Mouse (Mus musculus) G1E (cell line): Measurements from ENCODE around the gene Cst9. TPM values are rescaled to one million over a fixed set of nuclear protein-coding genes. Genes with fewer than 3 reads are reported as not detected.

Source experiments
- ATAC-seq: 2 replicates; pipeline ENCODE4 v1.8.0; 2016; ENCODE audit warnings: mild to moderate bottlenecking; ENCODE audit not compliant: insufficient number of reproducible peaks, poor library complexity, low FRiP score, severe bottlenecking; ENCODE audit errors: extremely low read depth
- DNase-seq: peaks from one replicate; pipeline ENCODE4 v3.0.0; 2012; ENCODE audit warnings: low spot score
- H3K27me3 ChIP-seq: 2 replicates; pipeline ENCODE4 v1.6.1; 2012; ENCODE audit warnings: mild to moderate bottlenecking, low read length, inconsistent platforms; ENCODE audit not compliant: insufficient read depth
- H3K36me3 ChIP-seq: replicated peaks from 2 replicates; pipeline ENCODE3; 2012; ENCODE audit warnings: mild to moderate bottlenecking, inconsistent platforms
- H3K4me1 ChIP-seq: 2 replicates; pipeline ENCODE4 v1.6.1; 2012; ENCODE audit warnings: low read depth, low read length, inconsistent platforms, mixed read lengths; ENCODE audit not compliant: insufficient read depth
- H3K4me3 ChIP-seq: 2 replicates; pipeline ENCODE4 v1.5.1; 2012; ENCODE audit warnings: low read depth, mild to moderate bottlenecking, inconsistent platforms, low read length, moderate library complexity, mixed read lengths
- H3K9me3 ChIP-seq: replicated peaks from 2 replicates; pipeline ENCODE4 v1.6.1; 2012; ENCODE audit warnings: inconsistent platforms
- CTCF ChIP-seq: IDR thresholded peaks from 2 replicates; pipeline ENCODE4 v1.5.1; 2012; ENCODE audit warnings: low read depth, low read length, inconsistent platforms, mixed read lengths
- GATA1 ChIP-seq: IDR thresholded peaks from 2 replicates; pipeline ENCODE4 v1.6.1; 2012; ENCODE audit warnings: borderline replicate concordance, low read length, inconsistent platforms, mixed read lengths
- GATA2 ChIP-seq: IDR thresholded peaks from 2 replicates; pipeline ENCODE4 v1.6.1; 2012; ENCODE audit warnings: low read depth, low read length, inconsistent platforms, borderline replicate concordance
- POLR2AphosphoS5 ChIP-seq: IDR thresholded peaks from 2 replicates; pipeline ENCODE4 v1.6.1; 2012; ENCODE audit warnings: low read depth, low read length, inconsistent platforms; ENCODE audit not compliant: insufficient replicate concordance
- TAL1 ChIP-seq: conservative IDR thresholded peaks from 2 replicates; pipeline ENCODE4 v1.6.1; 2012; ENCODE audit warnings: low read depth, low read length, inconsistent platforms, mixed read lengths
- polyA plus RNA-seq: library from polyadenylated mRNA; stranded (reverse); fragments of >175 nt; gene quantifications from 2 replicates; pipeline ENCODE4 v1.2.3, GENCODE M21; 2012
- total RNA-seq, 2 experiments: library from RNA; stranded (forward) in 1 of 2; stranded (reverse) in 1 of 2; fragments of 200-1000 nt in 1 of 2; fragments of >200 nt in 1 of 2; fragmentation: Nextera tagmentation in 1 of 2; gene quantifications; 2 replicates each; pipeline ENCODE4 v1.2.3; 2014 to 2017

Gene Cst9
- total RNA-seq (2014; fragmentation: Nextera tagmentation) (not detected in 2 replicates), total RNA-seq (2017) (not detected in 2 replicates), polyA plus RNA-seq (not detected in 2 replicates)

DNA sequence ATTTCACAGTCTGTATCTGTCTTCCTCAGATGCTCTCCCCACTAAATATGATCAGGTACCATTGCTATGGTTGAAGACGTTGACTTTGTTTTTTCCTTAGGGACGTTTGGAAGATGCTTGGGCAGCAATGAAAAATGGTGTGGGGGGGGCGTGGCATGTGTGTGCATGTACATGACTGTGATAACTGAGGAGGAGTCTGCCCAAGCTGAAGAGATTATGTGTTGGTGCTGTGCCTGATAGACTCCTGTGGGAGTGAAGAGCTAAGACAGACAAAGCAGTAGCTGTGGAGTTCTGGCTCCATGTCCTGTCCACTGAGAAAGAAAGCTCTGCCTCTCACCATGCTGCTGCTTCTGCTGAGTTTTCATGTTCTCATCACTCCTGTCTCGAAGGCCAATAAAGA is at the start of gene Cst9:
Gene Cst9 (plus strand): TSS at position 236 of the 400 bp plus-strand sequence.
- Histone ChIP-seq H3K9me3 (no peaks in the 10 kb centered on the region), H3K36me3 (no peaks in the 10 kb centered on the region), H3K4me3 (no peak within 1 kb of the TSS), H3K4me1 (no peaks in the 10 kb centered on the region), H3K27me3 (no peaks in the 10 kb centered on the region)
- DNase-seq (no peak), ATAC-seq (no peak)
- no peak for TF ChIP-seq CTCF
- no peak for TF ChIP-seq POLR2AphosphoS5
- TF ChIP-seq GATA1: no peak
- no peak for TF ChIP-seq GATA2
- TF ChIP-seq TAL1: no peak

DNA sequence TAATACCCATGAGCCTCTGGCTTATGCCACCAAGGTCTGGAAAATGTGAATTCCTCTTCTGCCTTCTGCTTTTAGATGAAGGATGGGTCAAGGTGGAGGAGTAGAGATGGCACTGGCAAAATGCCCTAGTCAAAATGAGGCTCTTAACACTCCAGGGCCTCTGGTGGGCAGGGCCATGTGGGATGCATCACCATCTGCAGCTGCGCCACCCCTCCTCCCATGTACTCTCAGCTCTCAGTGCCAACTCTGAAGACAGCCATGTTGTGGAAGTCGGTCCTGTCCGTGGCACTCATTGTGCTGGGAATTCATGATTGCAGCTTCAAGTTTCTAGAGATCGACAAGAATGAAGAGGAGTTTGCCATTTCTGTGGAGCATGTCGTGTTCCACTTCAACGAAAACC is 45.8 kb upstream of the Cst9 start, which contains the start of gene Cst12:
Gene Cst12 (plus strand): TSS at position 220 of the 400 bp plus-strand sequence.
- no peak within 1 kb of the TSS for H3K4me3 ChIP-seq

DNA sequence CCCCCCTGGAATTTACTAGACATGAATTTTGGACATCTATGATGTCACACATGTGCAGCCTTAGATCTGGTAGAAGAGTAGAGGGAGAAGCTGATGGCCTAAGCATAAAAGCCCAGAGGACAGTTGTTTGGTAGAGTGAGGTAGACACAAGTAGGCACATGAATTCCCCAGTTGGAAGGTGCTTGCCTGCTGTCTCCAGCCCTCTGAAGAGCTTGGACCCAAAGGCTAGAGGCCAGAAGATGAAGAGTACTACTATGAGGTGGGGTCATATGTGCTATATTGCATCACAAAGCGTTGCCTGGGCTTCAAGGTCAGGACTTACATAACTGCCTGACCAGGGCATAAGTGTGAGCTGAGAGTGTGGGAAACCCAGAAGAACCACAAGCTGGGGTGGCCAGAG is 36.5 kb upstream of the Cst9 start, which contains the start of gene Cst8:
Gene Cst8 (plus strand): TSS at position 301 of the 400 bp plus-strand sequence.
- ATAC-seq: no peak

More for the DNA sequence above, 45.8 kb upstream of the Cst9 start, which contains the start of gene Cst12:
- TF ChIP-seq POLR2AphosphoS5 (no peak), TAL1 (no peak)
- Histone ChIP-seq H3K36me3 (no peaks in the 10 kb centered on the region), H3K27me3 (no peaks in the 10 kb centered on the region; the same call in 1 of the 2 replicates), H3K4me1 (no peaks in the 10 kb centered on the region), H3K9me3 (peaks cover 3% of the 10 kb centered on the region; the same call in 1 of the 2 replicates)
- no peak for ATAC-seq
- no peak for DNase-seq

DNA sequence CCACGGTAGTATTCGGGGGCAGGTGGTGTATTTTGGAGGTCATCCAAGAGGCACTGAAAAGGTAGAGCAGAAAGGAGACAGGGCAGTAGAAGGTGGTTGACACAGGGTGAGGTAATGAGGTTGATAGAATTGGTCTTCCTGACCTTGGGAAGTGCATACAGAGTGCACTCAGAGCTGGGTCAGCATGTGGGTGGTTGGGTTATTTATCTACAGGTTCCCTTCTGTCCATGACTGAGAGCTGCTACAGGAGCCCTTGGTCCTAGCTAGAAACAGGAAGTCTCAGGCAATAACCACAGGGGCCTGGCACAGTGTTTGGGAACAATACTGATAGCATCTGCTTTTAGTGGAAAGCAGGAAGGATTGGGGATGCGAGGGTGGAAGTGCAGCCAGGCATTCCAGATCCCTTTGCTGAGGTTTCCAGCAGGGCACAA is 33.4 kb upstream of the Cst9 start:
- TF ChIP-seq GATA1 (no peak), CTCF (no peak), GATA2 (no peak), TAL1 (no peak), POLR2AphosphoS5 (no peak)
- no peak for DNase-seq
- H3K27me3 ChIP-seq: no peaks in the 10 kb centered on the region
- H3K4me1 ChIP-seq: no peaks in the 10 kb centered on the region
- ATAC-seq: no peak
- no peaks in the 10 kb centered on the region for H3K36me3 ChIP-seq
- H3K4me3 ChIP-seq: no peak overlapping the region
- H3K9me3 ChIP-seq: no peaks in the 10 kb centered on the region

More for the DNA sequence above, 36.5 kb upstream of the Cst9 start, which contains the start of gene Cst8:
- no peaks in the 10 kb centered on the region for H3K4me1 ChIP-seq
- no peak within 1 kb of the TSS for H3K4me3 ChIP-seq
- no peaks in the 10 kb centered on the region for H3K27me3 ChIP-seq
- no peaks in the 10 kb centered on the region for H3K9me3 ChIP-seq
- DNase-seq: no peak
- H3K36me3 ChIP-seq: no peaks in the 10 kb centered on the region
- TF ChIP-seq TAL1: no peak
- TF ChIP-seq GATA1: no peak
- no peak for TF ChIP-seq CTCF
- TF ChIP-seq GATA2: no peak
- no peak for TF ChIP-seq POLR2AphosphoS5

DNA sequence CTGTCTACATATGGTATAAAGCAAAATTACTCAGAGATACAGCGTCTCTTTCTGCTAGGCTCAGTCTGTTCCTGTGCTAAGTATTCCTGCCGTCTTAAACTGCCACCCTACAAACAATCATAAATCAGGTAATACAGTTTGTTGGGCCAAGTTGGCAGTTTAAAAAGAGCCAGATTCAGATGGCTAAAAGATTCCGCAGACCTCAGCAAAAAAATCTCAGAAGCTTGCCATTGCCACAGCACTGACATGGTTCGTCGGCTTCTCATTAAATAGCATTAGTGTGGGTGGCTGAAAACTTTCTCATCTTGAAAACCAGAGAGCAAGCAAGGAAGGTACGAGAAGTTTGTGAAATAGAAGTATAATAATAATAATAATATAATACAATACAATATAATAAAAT is 28.3 kb upstream of the Cst9 start:
- ATAC-seq: no peak
- no peaks in the 10 kb centered on the region for H3K4me1 ChIP-seq

DNA sequence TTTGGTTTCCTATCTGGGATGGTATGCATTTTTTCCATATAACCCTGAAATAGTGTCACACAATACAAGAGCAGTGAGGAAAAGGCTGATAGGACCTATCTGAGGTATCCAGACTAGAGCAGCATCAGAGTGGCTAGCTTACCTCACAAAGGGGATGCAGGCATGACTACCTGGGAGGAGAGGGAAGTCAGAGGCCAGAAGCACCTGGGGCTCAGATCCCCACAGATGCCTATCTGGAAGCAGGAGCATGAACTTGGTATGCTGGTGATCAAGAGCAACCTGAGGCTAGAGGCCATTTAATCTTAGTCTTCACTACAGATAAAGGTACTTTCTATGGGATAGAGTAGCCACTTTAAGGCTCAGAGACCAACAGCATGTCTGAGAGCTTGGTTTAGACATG is 15.0 kb upstream of the Cst9 start, which contains the start of gene Cst13:
Gene Cst13 (plus strand): TSS at position 173 of the 400 bp plus-strand sequence.
- H3K4me3 ChIP-seq: no peak within 1 kb of the TSS
- ATAC-seq (no peak), DNase-seq (no peak)
- H3K36me3 ChIP-seq: no peaks in the 10 kb centered on the region
- TF ChIP-seq POLR2AphosphoS5 (no peak), TAL1 (no peak), CTCF (no peak), GATA1 (no peak), GATA2 (no peak)
- H3K27me3 ChIP-seq: no peaks in the 10 kb centered on the region
- H3K9me3 ChIP-seq: no peaks in the 10 kb centered on the region
- no peaks in the 10 kb centered on the region for H3K4me1 ChIP-seq

More for the DNA sequence above, 28.3 kb upstream of the Cst9 start:
- H3K9me3 ChIP-seq: no peaks in the 10 kb centered on the region
- no peak for DNase-seq
- no peaks in the 10 kb centered on the region for H3K27me3 ChIP-seq
- no peak for TF ChIP-seq GATA2
- no peak for TF ChIP-seq TAL1
- no peak for TF ChIP-seq CTCF
- TF ChIP-seq GATA1: no peak
- no peak for TF ChIP-seq POLR2AphosphoS5
- no peak overlapping the region for H3K4me3 ChIP-seq
- no peaks in the 10 kb centered on the region for H3K36me3 ChIP-seq
